In the genomic region with DNA sequence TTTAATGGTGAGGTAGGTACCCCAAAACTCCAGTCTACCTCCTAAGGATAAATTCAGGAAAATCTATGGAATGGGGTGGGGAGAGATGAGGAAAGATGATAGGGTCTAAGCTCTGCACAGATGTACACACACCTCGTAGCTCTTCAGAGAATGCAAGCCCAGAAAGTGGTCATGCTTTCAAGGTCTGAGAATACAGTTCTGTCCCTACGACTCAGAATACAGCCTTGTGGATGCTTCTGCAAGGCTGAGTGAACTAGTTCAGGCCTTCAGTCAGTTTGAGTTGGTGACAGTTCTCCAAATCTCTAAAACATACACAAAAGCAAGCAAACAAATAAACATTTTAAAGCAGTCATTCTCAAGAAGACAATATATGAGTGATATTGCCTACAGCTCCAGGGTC, we compare ENCODE assay signal across 27 mouse cellular contexts.
"Had no signal": no experiment of that assay in that cellular context is flagged by ENCODE, and none has a peak within 500 bp of the region (broad histone marks: within the 10 kb centered on the region; RNA-seq: fewer than 3 reads in every experiment).

No protein-coding gene starts in this region.

- H3K4me1 ChIP-seq: hindbrain, embryonic 10.5 days; hindbrain, embryonic 12.5 days; intestine, embryonic 15.5 days had no signal

- H3K9me3 ChIP-seq: heart, embryonic 13.5 days; heart, embryonic 15.5 days; hindbrain, embryonic 10.5 days; hindbrain, embryonic 12.5 days; intestine, embryonic 15.5 days; limb, embryonic 10.5 days; limb, embryonic 12.5 days; liver, embryonic 13.5 days; liver, embryonic 15.5 days had no signal

- DNase-seq: gastrocnemius, adult 2 months; gastrocnemius, postnatal 10 days; gastrocnemius, postnatal 25 days; heart, adult 2 months; heart, postnatal 4 days; kidney, adult 18-20 months; kidney, adult 8-10 months; kidney, postnatal 10 days; kidney, postnatal 25 days; kidney, postnatal 4 days; liver; liver, embryonic 13.5 days had no signal

- H3K36me3 ChIP-seq: heart, embryonic 13.5 days; heart, embryonic 15.5 days; hindbrain, embryonic 10.5 days; hindbrain, embryonic 12.5 days; intestine, embryonic 15.5 days; limb, embryonic 10.5 days; limb, embryonic 12.5 days; liver, embryonic 13.5 days; liver, embryonic 15.5 days had no signal

- ATAC-seq: hindbrain, embryonic 16.5 days; inflammation-experienced regulatory T-cells, adult 6 months; intestine, embryonic 15.5 days; intestine, postnatal 0 days had no signal

- H3K4me2 ChIP-seq: hindbrain, embryonic 12.5 days; hindbrain, embryonic 14.5 days; intestine, embryonic 15.5 days; liver, embryonic 11.5 days; liver, embryonic 13.5 days; liver, embryonic 15.5 days had no signal

- H3K27me3 ChIP-seq: heart, embryonic 13.5 days; heart, embryonic 15.5 days; hindbrain, embryonic 12.5 days; intestine, embryonic 15.5 days; limb, embryonic 12.5 days; liver, embryonic 13.5 days; liver, embryonic 15.5 days had no signal

- H3K9ac ChIP-seq: heart, embryonic 13.5 days; heart, embryonic 15.5 days; hindbrain, embryonic 12.5 days; hindbrain, embryonic 14.5 days; intestine, embryonic 15.5 days; limb, embryonic 12.5 days; liver, embryonic 13.5 days; liver, embryonic 15.5 days had no signal

- H3K27ac ChIP-seq: gastrocnemius, adult 2 months; heart, adult 2 months; heart, embryonic 13.5 days; heart, embryonic 15.5 days; hindbrain, embryonic 10.5 days; hindbrain, embryonic 12.5 days; hindbrain, embryonic 14.5 days; intestine, embryonic 15.5 days; layer of hippocampus, adult 2 months; left cerebral cortex, adult 2 months; limb, embryonic 10.5 days; limb, embryonic 12.5 days; liver, embryonic 13.5 days; liver, embryonic 15.5 days had no signal

- H3K4me3 ChIP-seq: gastrocnemius, adult 2 months; heart, adult 2 months; heart, embryonic 13.5 days; heart, embryonic 15.5 days; hindbrain, embryonic 10.5 days; hindbrain, embryonic 12.5 days; intestine, embryonic 15.5 days; layer of hippocampus, adult 2 months; left cerebral cortex, adult 2 months; limb, embryonic 10.5 days; limb, embryonic 12.5 days; liver, embryonic 13.5 days; liver, embryonic 15.5 days had no signal
